Mouse (Mus musculus) lung, adult 18-20 months (tissue): Measurements from ENCODE around the gene Rbx1.
"Not testable (repeated sequence)": the region's sequence is repeated elsewhere in the genome, so short reads cannot be mapped to it uniquely, and the experiment has no call there.

Experiments used
- DNase-seq, 2 experiments: peaks; one replicate each; pipeline ENCODE4 v3.0.0; 2022; ENCODE audit warnings: mixed read lengths in 2 of 2

Rbx1 gene

GRCm38 (mm10) chr15:81465901-81466737 is at the start of gene Rbx1:
TSS of gene Rbx1 (plus strand) at chr15:81466296.
- DNase-seq, result peak; percentile 98

- DNase-seq, result peak; percentile 85 to 88
Measured at GRCm38 (mm10) chr15:81416763-81417310, 49.3 kb upstream of the Rbx1 start.

GRCm38 (mm10) chr15:81418065-81418464 is 48.0 kb upstream of the Rbx1 start:
- no peak for DNase-seq

- no peak for DNase-seq
Measured at GRCm38 (mm10) chr15:81421454-81421853, 44.6 kb upstream of the Rbx1 start.

- DNase-seq, result no peak
Measured at GRCm38 (mm10) chr15:81422156-81422681, 43.9 kb upstream of the Rbx1 start.

- DNase-seq, result no peak
Measured at GRCm38 (mm10) chr15:81425311-81425710, 40.8 kb upstream of the Rbx1 start.

GRCm38 (mm10) chr15:81427947-81428346 is 38.1 kb upstream of the Rbx1 start:
- DNase-seq, result no peak

GRCm38 (mm10) chr15:81431195-81431594 is 34.9 kb upstream of the Rbx1 start:
- no peak for DNase-seq

GRCm38 (mm10) chr15:81438345-81438744 is 27.8 kb upstream of the Rbx1 start:
- DNase-seq, result no peak

- no peak for DNase-seq
Measured at GRCm38 (mm10) chr15:81439236-81439635, 26.9 kb upstream of the Rbx1 start.

- DNase-seq, result peak in 1 of 2 experiments; percentile 63
Measured at GRCm38 (mm10) chr15:81448463-81448862, 17.6 kb upstream of the Rbx1 start.

- DNase-seq, result no peak
Measured at GRCm38 (mm10) chr15:81461523-81461922, 4.6 kb upstream of the Rbx1 start.

GRCm38 (mm10) chr15:81465016-81465660 is 958 bp upstream of the Rbx1 start:
- no peak for DNase-seq

- no peak for DNase-seq
Measured at GRCm38 (mm10) chr15:81466738-81467113, 630 bp downstream of the Rbx1 start.

- no peak for DNase-seq
Measured at GRCm38 (mm10) chr15:81470735-81471134, 4.6 kb downstream of the Rbx1 start.

- DNase-seq, result no peak
Measured at GRCm38 (mm10) chr15:81472256-81472655, 6.2 kb downstream of the Rbx1 start.

GRCm38 (mm10) chr15:81475654-81476053 is 9.6 kb downstream of the Rbx1 start:
- peak in 1 of 2 experiments; percentile 34 for DNase-seq

- no peak for DNase-seq
Measured at GRCm38 (mm10) chr15:81476597-81476996, 10.5 kb downstream of the Rbx1 start.

GRCm38 (mm10) chr15:81479446-81480213 is 13.5 kb downstream of the Rbx1 start:
- no peak for DNase-seq

- DNase-seq, result not testable (repeated sequence)
Measured at GRCm38 (mm10) chr15:81480284-81480683, 14.2 kb downstream of the Rbx1 start.

- peak; percentile 77 to 83 for DNase-seq
Measured at GRCm38 (mm10) chr15:81480977-81481379, 14.9 kb downstream of the Rbx1 start.

- DNase-seq, result no peak
Measured at GRCm38 (mm10) chr15:81482966-81483365, 16.9 kb downstream of the Rbx1 start.

- DNase-seq, result no peak
Measured at GRCm38 (mm10) chr15:81483691-81484090, 17.6 kb downstream of the Rbx1 start.
